Mouse (Mus musculus) heart, embryonic 12.5 days (tissue): ENCODE measurements at regions not wholly inside any gene's neighbourhood (a gene's known extent, or its start where the extent isn't known, plus 50 kb on each side); places are given as distances from the start of the nearest gene placed in this dataset.

ENCODE experiments used
- ATAC-seq: fragments of 200-750 bp; cut with Nextera tagmentation; 2 replicates; pipeline ENCODE4 v1.8.0; 2017; ENCODE audit warnings: moderate TSS enrichment, moderate library complexity; ENCODE audit not compliant: insufficient number of reproducible peaks, low FRiP score
- H3K27ac ChIP-seq: fragments of 300-500 bp; sonication (generic); 2 replicates; pipeline ENCODE4 v1.5.1; 2016; ENCODE audit warnings: mild to moderate bottlenecking, moderate library complexity; ENCODE audit not compliant: poor library complexity, severe bottlenecking
- H3K27me3 ChIP-seq: fragments of 300-500 bp; sonication (generic); replicated peaks from 2 replicates; pipeline ENCODE4 v1.6.1; 2016; ENCODE audit warnings: mild to moderate bottlenecking, moderate library complexity
- H3K36me3 ChIP-seq: fragments of 300-500 bp; sonication (generic); 2 replicates; pipeline ENCODE4 v1.6.1; 2016; ENCODE audit warnings: mild to moderate bottlenecking, moderate library complexity
- H3K4me1 ChIP-seq: fragments of 300-500 bp; sonication (generic); replicated peaks from 2 replicates; pipeline ENCODE4 v1.6.1; 2016; ENCODE audit warnings: mild to moderate bottlenecking
- H3K4me2 ChIP-seq: fragments of 300-500 bp; sonication (generic); 2 replicates; pipeline ENCODE4 v1.6.1; 2016; ENCODE audit warnings: mild to moderate bottlenecking, moderate library complexity
- H3K4me3 ChIP-seq: fragments of 300-500 bp; sonication (generic); 2 replicates; pipeline ENCODE4 v1.5.1; 2016; ENCODE audit warnings: mild to moderate bottlenecking
- H3K9ac ChIP-seq: fragments of 300-500 bp; sonication (generic); 2 replicates; pipeline ENCODE4 v1.6.1; 2016; ENCODE audit warnings: mild to moderate bottlenecking, moderate library complexity
- H3K9me3 ChIP-seq: fragments of 300-500 bp; sonication (generic); replicated peaks from 2 replicates; pipeline ENCODE4 v1.6.1; 2016; ENCODE audit warnings: mild to moderate bottlenecking, moderate library complexity
- WGBS: fragments of 180-500 bp; shearing (Covaris S2); methylation state at CpG from one replicate; pipeline ENCODE4 v1.1.7; 2016; 5-methylcytosine and 5-hydroxymethylcytosine counted together

- Histone ChIP-seq H3K9me3 (0 out of 2 replicates have a peak, but pooled peaks cover 4% of the 10 kb centered on the region), H3K27me3 (no peaks in the 10 kb centered on the region), H3K4me2 (no peak overlapping the region), H3K4me3 (no peak overlapping the region), H3K9ac (no peak overlapping the region), H3K27ac (no peak overlapping the region), H3K36me3 (no peaks in the 10 kb centered on the region), H3K4me1 (no peaks in the 10 kb centered on the region)
- 70% methylated on average over 2 of the region's 2 CpGs for WGBS
- no peak for ATAC-seq
Observed at GRCm38 (mm10) chr10:21804761-21805160, 77.2 kb upstream of the Sgk1 start.

DNA sequence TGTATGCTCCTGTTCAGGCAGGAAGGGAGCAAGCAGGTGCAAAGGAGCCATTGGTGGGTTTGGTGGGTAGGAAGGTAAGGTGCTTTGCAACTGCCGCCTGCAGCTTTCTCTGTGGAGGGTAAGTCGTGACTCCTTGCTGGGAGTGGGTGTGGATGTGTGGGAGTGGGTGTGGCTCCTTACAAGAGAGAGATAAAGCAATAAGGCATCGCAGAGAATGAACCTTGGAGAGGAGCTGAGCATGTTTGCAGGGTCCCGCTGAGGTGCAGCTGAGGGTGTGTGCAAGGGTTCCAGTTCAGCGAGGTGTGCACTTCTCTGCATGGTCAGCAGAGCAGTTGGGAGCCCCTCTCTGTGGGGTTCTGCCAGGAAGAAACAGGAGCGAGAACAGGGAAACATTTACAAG lies 76.4 kb upstream of the Sgk1 start:
- no peaks in the 10 kb centered on the region for H3K27me3 ChIP-seq
- H3K27ac ChIP-seq = no peak overlapping the region
- H3K9ac ChIP-seq = no peak overlapping the region
- 0 out of 2 replicates have a peak, but pooled peaks cover 4% of the 10 kb centered on the region for H3K9me3 ChIP-seq
- no peak overlapping the region for H3K4me2 ChIP-seq
- 57% methylated on average over 6 of the region's 6 CpGs for WGBS
- H3K4me1 ChIP-seq = no peaks in the 10 kb centered on the region
- H3K36me3 ChIP-seq = no peaks in the 10 kb centered on the region
- no peak for ATAC-seq
- H3K4me3 ChIP-seq = no peak overlapping the region

DNA sequence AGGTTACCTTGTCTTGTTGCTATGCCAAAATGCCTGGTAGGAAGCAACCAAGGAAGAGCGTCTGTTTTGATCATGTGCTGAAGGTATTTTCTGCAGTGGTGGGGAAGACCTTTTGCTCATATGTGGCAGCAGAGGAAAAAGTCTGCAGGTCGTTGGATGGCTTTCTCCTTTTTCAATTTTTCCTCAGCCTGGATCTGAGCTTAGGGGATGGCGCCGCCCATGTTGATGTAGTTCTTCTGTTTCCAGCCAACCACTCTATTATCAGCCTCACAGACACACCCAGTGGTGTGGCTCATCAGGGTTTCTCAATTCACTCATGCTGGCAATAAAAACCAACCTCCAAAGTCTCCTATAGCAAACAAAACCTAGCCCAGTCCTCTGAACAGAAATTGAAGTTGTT lies 75.3 kb upstream of the Sgk1 start:
- Histone ChIP-seq H3K27ac (no peak overlapping the region), H3K9me3 (0 out of 2 replicates have a peak, but pooled peaks cover 4% of the 10 kb centered on the region), H3K4me2 (no peak overlapping the region), H3K9ac (no peak overlapping the region), H3K27me3 (no peaks in the 10 kb centered on the region), H3K4me3 (no peak overlapping the region), H3K36me3 (no peaks in the 10 kb centered on the region), H3K4me1 (no peaks in the 10 kb centered on the region)
- 90% methylated on average over 4 of the region's 4 CpGs for WGBS
- no peak for ATAC-seq

GRCm38 (mm10) chr10:21819686-21820085 lies 62.3 kb upstream of the Sgk1 start:
- H3K27me3 ChIP-seq = no peaks in the 10 kb centered on the region
- H3K4me2 ChIP-seq = no peak overlapping the region
- H3K27ac ChIP-seq = no peak overlapping the region
- 83% methylated on average over 3 of the region's 3 CpGs for WGBS
- peaks cover 5% of the 10 kb centered on the region; the same call in 1 of the 2 replicates for H3K4me1 ChIP-seq
- no peaks in the 10 kb centered on the region for H3K36me3 ChIP-seq
- H3K4me3 ChIP-seq = no peak overlapping the region
- no peaks in the 10 kb centered on the region for H3K9me3 ChIP-seq
- ATAC-seq = no peak
- no peak overlapping the region for H3K9ac ChIP-seq

GRCm38 (mm10) chr10:21821421-21821820 lies 60.6 kb upstream of the Sgk1 start:
- Histone ChIP-seq H3K9ac (no peak overlapping the region), H3K9me3 (no peaks in the 10 kb centered on the region), H3K4me2 (no peak overlapping the region), H3K4me1 (peaks cover 5% of the 10 kb centered on the region; the same call in 1 of the 2 replicates), H3K36me3 (no peaks in the 10 kb centered on the region), H3K4me3 (no peak overlapping the region), H3K27ac (no peak overlapping the region), H3K27me3 (no peaks in the 10 kb centered on the region)
- 33% methylated on average over 5 of the region's 5 CpGs for WGBS
- ATAC-seq = no peak

- Histone ChIP-seq H3K4me2 (no peak overlapping the region), H3K4me1 (peaks cover 5% of the 10 kb centered on the region; the same call in 1 of the 2 replicates), H3K9me3 (no peaks in the 10 kb centered on the region), H3K9ac (no peak overlapping the region), H3K27ac (no peak overlapping the region), H3K27me3 (no peaks in the 10 kb centered on the region), H3K36me3 (no peaks in the 10 kb centered on the region), H3K4me3 (no peak overlapping the region)
- ATAC-seq = no peak
- WGBS = 82% methylated on average over 12 of the region's 12 CpGs
Observed at GRCm38 (mm10) chr10:21824418-21825025, 57.5 kb upstream of the Sgk1 start.

DNA sequence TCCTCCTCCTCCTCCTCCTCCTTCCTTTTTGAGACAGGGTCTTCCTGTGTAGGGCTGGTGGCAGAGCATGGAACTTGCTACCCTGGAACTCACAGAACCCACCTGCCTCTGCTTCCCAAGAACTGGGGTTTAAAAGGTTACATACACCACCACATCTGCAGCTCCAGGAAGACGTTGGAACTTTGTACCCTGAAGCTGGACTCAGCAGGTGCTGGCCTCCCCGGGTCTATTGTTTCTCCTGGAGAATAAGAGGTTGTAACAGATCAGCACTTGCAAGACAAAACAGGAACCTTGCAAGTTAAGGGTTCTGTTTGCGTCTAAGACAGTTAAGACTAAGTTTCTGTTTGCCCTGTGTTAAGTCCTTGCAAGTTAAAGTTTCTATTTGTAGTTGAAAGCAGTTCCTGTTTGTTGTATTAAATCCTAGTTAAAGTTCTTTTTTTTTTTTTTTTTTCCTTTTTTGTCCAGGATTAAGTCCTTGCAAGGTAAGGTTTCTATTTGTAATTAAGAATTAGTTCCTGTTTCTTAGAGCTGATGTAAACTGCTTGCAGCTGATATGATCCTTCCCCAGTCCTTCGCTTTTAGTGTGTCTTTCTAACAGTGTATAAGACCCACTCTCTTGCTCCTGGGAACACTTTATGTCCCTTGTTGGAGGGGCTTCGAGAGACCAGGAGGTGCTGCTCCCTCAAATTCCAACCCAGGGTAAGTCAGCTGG lies 55.0 kb upstream of the Sgk1 start:
- Histone ChIP-seq H3K9me3 (no peaks in the 10 kb centered on the region), H3K36me3 (no peaks in the 10 kb centered on the region), H3K27me3 (no peaks in the 10 kb centered on the region), H3K4me2 (no peak overlapping the region), H3K4me1 (no peaks in the 10 kb centered on the region), H3K4me3 (no peak overlapping the region), H3K9ac (no peak overlapping the region), H3K27ac (no peak overlapping the region)
- 58% methylated on average over 5 of the region's 5 CpGs for WGBS
- no peak for ATAC-seq

GRCm38 (mm10) chr10:21827505-21827844 lies 54.5 kb upstream of the Sgk1 start:
- no peak overlapping the region for H3K4me2 ChIP-seq
- no peak overlapping the region for H3K27ac ChIP-seq
- H3K36me3 ChIP-seq = no peaks in the 10 kb centered on the region
- no peak overlapping the region for H3K9ac ChIP-seq
- H3K9me3 ChIP-seq = no peaks in the 10 kb centered on the region
- no peaks in the 10 kb centered on the region for H3K4me1 ChIP-seq
- no peak overlapping the region for H3K4me3 ChIP-seq
- WGBS = 61% methylated on average over 3 of the region's 3 CpGs
- ATAC-seq = no peak
- no peaks in the 10 kb centered on the region for H3K27me3 ChIP-seq

GRCm38 (mm10) chr10:21828432-21829061 lies 53.4 kb upstream of the Sgk1 start:
- no peak overlapping the region for H3K9ac ChIP-seq
- no peak overlapping the region for H3K4me2 ChIP-seq
- ATAC-seq = no peak
- no peak overlapping the region for H3K27ac ChIP-seq
- H3K36me3 ChIP-seq = no peaks in the 10 kb centered on the region
- H3K4me1 ChIP-seq = no peaks in the 10 kb centered on the region
- WGBS = 78% methylated on average over 9 of the region's 9 CpGs
- no peaks in the 10 kb centered on the region for H3K9me3 ChIP-seq
- H3K27me3 ChIP-seq = no peaks in the 10 kb centered on the region
- no peak overlapping the region for H3K4me3 ChIP-seq

DNA sequence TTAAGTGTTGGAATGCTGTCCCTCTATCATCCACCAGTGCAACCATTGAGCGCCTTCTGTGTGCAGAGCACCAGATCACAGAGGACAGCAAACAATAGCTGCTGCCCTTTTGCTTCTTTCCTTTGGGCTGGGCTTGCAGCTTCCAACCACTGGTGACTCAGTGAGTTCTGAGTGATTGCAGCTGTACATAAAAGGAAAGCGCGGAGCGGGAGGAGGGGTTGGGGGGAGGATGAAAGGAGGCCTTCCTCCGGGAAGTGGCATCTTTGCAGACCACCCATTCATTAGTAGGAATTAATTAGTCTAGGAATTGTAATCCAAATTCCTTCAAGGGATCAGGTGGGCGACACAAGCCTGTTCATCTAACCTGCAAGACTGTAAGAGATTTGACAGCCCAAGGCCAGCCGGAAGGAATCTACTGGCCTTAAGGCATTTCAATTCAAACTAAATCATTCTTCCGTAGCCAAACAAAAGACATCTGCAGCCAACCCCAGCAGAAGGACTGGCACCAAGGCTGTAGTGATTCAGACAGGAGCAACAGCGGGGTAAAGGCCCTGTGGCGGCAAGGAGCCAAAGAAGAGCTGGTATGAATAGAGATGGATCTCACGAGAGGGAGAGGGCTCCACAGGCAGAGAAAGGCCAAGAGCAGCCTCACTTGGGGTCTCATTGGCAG lies 52.8 kb upstream of the Sgk1 start:
- 68% methylated on average over 11 of the region's 11 CpGs for WGBS
- no peak overlapping the region for H3K4me2 ChIP-seq
- H3K9me3 ChIP-seq = no peaks in the 10 kb centered on the region
- H3K9ac ChIP-seq = no peak overlapping the region
- no peaks in the 10 kb centered on the region for H3K36me3 ChIP-seq
- no peaks in the 10 kb centered on the region for H3K27me3 ChIP-seq
- H3K4me3 ChIP-seq = no peak overlapping the region
- ATAC-seq = no peak
- H3K4me1 ChIP-seq = no peaks in the 10 kb centered on the region
- no peak overlapping the region for H3K27ac ChIP-seq

DNA sequence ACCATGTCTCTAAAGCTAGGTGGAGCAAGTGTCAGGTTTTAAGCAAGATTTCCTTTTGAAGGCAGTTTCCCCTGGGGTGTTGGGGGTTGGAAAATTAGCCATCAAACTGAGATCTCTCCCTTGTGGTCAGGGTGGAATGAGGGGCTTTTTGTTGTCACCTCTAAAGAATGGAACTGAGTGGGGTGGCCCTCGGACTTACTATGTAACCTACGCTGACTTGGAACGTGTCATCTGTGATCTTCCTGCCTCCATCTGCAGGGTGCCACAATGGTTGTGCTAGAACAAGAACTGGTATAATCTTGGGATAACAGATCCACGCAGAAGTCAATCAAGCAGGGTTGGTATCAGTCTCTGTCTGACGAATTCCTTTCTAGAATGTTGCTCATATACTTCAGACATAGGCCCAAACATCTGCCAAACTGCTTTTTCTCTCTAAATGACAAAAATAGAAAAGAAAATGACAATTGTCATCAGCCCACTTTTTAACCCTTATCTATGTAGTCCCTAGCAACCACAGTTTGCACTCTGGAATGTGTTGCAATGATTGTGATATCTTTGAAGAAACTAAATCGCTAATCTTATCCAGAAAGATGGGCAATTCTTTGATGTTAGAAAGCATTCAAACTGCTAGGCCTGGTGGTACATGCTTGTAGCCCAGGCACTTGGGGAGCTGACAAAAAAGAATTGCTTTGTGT lies 50.8 kb upstream of the Sgk1 start:
- Histone ChIP-seq H3K9ac (no peak overlapping the region), H3K9me3 (no peaks in the 10 kb centered on the region), H3K36me3 (no peaks in the 10 kb centered on the region), H3K27ac (no peak overlapping the region), H3K4me2 (no peak overlapping the region), H3K4me3 (no peak overlapping the region), H3K4me1 (no peaks in the 10 kb centered on the region), H3K27me3 (no peaks in the 10 kb centered on the region)
- 53% methylated on average over 6 of the region's 6 CpGs for WGBS
- no peak for ATAC-seq
